Mouse (Mus musculus): ENCODE results near the gene Gm2663. TPM values are rescaled to one million over a fixed set of nuclear protein-coding genes. Genes with fewer than 3 reads are reported as not detected.
"Not testable (repeated sequence)": the region's sequence is repeated elsewhere in the genome, so short reads cannot be mapped to it uniquely, and the experiment has no call there.

Gm2663 gene
- total and polyA plus RNA-seq, 2 experiments from 2014 or later: 0.25 TPM; not detected in 1

DNA sequence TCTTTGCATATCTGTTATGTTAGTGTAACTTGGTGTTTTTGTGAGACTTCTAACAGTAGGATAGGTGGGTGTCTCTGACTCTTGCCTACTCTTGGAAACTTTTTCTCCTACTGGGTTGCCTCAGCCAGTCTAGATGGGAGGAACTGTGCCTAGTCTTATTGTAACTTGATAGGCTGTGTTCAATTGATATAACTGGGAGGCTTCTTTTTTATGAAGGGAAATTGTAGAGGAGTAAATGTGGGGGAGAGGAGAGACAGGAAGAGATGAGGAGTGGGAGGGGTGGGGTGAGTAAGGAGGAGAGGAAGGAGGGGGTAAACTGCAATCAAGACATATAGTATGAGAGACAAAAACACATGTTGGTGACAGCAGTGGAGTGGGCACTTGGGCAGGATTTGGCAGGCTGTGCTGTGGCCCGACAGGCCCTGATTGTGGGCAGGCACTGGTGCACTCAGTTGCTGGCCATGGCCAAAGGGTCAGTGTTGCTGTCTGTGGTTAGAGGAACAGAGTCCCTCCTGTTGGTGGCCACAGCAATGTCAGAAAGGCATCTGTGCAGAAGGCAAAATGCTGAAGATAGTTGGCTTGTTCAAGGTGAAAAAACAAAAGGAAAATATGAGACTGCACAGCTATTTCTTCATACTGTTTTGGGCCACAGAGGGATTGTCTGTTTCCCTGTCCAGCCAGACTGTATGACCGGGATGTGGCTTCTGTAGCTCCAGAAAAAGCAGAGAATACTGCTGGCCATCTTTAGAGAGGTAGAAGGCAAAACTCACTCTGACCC is 26.8 kb upstream of the Gm2663 start:
- DNase-seq (ENCODE audit: low spot score) (no peak), ATAC-seq (ENCODE audit: low FRiP score) (no peak)
- WGBS: 80% methylated on average over 2 of the region's 2 CpGs
- Histone ChIP-seq H3K36me3 (ENCODE audit: insufficient read depth, low read length) (no peaks in the 10 kb centered on the region), H3K4me2 (ENCODE audit: low read depth, low read length, poor library complexity, severe bottlenecking) (no peak overlapping the region), H3K27ac (ENCODE audit: low read depth, low read length) (no peak overlapping the region), H3K27me3 (ENCODE audit: insufficient read depth, low read length) (no peaks in the 10 kb centered on the region), H3K9ac (replicated peaks; ENCODE audit: low read length, poor library complexity, severe bottlenecking) (no peak overlapping the region), H3K4me3 (ENCODE audit: low read depth, low read length) (no peak overlapping the region), H3K9me3 (ENCODE audit: low read length) (no peaks in the 10 kb centered on the region), H3K4me1 (ENCODE audit: insufficient read depth, low read length) (no peaks in the 10 kb centered on the region)
- TF ChIP-seq CTCF (IDR thresholded peaks at IDR 0.05): no peak

DNA sequence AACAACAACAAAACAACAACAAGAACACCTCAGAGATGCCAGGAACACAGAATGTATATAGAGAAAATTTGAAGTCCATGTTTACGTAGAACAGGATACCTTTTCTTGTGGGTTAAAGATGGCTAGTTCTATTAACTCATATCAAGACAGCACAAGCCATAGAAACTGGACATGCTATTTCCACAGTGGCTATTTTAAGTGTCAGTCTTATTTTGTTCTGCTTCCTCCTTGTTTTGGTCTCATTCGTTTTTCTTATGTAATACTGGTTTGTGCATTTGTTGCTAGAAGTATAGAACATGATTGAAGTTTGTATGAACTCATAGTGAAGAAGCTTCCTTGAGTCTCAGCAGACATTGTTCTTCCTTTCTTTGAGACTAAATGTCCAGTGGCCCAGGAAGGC is 19.9 kb upstream of the Gm2663 start:
- 76% methylated on average over 2 of the region's 2 CpGs for WGBS
- Histone ChIP-seq H3K4me2 (ENCODE audit: low read depth, low read length, poor library complexity, severe bottlenecking) (no peak overlapping the region), H3K9ac (replicated peaks; ENCODE audit: low read length, poor library complexity, severe bottlenecking) (no peak overlapping the region), H3K4me1 (ENCODE audit: insufficient read depth, low read length) (no peaks in the 10 kb centered on the region), H3K27me3 (ENCODE audit: insufficient read depth, low read length) (no peaks in the 10 kb centered on the region), H3K27ac (ENCODE audit: low read depth, low read length) (no peak overlapping the region), H3K36me3 (ENCODE audit: insufficient read depth, low read length) (no peaks in the 10 kb centered on the region), H3K9me3 (ENCODE audit: low read length) (no peaks in the 10 kb centered on the region), H3K4me3 (ENCODE audit: low read depth, low read length) (no peak overlapping the region)
- ATAC-seq (ENCODE audit: low FRiP score) (no peak), DNase-seq (ENCODE audit: low spot score) (no peak)
- no peak for TF ChIP-seq CTCF (IDR thresholded peaks at IDR 0.05)

DNA sequence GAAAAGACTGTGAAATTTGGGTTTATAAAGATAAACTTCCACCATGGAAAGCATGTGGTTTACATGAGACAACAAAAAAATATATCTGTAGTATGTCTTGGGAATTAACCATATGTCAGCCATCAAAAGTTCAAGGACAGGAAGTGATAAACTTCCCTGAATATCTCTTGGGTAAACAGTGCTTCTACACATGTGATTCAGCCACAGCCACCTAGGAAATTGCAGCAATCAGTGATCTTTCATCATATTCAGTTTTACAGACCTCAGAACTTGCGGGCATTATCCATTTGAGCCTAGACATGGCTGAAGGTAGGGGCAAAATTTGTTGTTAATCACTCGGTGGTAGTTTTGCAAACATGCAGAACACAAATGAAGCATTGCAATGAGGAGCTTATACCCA is 19.4 kb upstream of the Gm2663 start:
- Histone ChIP-seq H3K9ac (replicated peaks; ENCODE audit: low read length, poor library complexity, severe bottlenecking) (no peak overlapping the region), H3K4me3 (ENCODE audit: low read depth, low read length) (no peak overlapping the region), H3K4me1 (ENCODE audit: insufficient read depth, low read length) (no peaks in the 10 kb centered on the region), H3K27ac (ENCODE audit: low read depth, low read length) (no peak overlapping the region), H3K9me3 (ENCODE audit: low read length) (no peaks in the 10 kb centered on the region), H3K4me2 (ENCODE audit: low read depth, low read length, poor library complexity, severe bottlenecking) (no peak overlapping the region), H3K27me3 (ENCODE audit: insufficient read depth, low read length) (no peaks in the 10 kb centered on the region), H3K36me3 (ENCODE audit: insufficient read depth, low read length) (no peaks in the 10 kb centered on the region)
- no peak for DNase-seq (ENCODE audit: low spot score)
- no peak for TF ChIP-seq CTCF (IDR thresholded peaks at IDR 0.05)
- no peak for ATAC-seq (ENCODE audit: low FRiP score)
- 85% methylated on average over 2 of the region's 2 CpGs for WGBS

DNA sequence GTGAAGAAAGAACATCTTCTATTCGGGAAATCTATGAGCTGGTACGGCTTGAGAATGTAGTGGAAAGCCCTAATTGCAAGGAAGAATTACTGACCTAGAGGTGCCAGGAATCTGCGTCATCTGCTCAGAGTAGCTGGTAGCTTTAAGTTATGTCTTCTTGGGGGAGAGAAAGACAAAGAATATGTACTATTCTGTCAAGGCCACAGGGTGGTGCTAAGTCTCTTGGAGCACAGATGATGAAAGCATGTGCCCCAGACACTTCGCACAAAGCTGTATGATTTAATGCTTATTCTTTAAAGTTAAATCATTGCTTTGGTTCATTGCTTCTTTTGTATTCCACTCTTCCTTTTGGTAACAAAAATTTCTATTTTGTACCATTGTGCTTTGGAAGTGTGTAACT is 15.8 kb upstream of the Gm2663 start:
- Histone ChIP-seq H3K27ac (ENCODE audit: low read depth, low read length) (no peak overlapping the region), H3K9me3 (ENCODE audit: low read length) (no peaks in the 10 kb centered on the region), H3K9ac (replicated peaks; ENCODE audit: low read length, poor library complexity, severe bottlenecking) (no peak overlapping the region), H3K36me3 (ENCODE audit: insufficient read depth, low read length) (no peaks in the 10 kb centered on the region), H3K4me1 (ENCODE audit: insufficient read depth, low read length) (no peaks in the 10 kb centered on the region), H3K4me2 (ENCODE audit: low read depth, low read length, poor library complexity, severe bottlenecking) (no peak overlapping the region), H3K27me3 (ENCODE audit: insufficient read depth, low read length) (no peaks in the 10 kb centered on the region), H3K4me3 (ENCODE audit: low read depth, low read length) (no peak overlapping the region)
- 0 out of 2 replicates have a peak, but pooled peaks have one; percentile 19 for TF ChIP-seq CTCF (IDR thresholded peaks at IDR 0.05)
- DNase-seq (ENCODE audit: low spot score): peak; percentile 2
- WGBS: 61% methylated on average over 4 of the region's 4 CpGs
- ATAC-seq (ENCODE audit: low FRiP score): no peak

DNA sequence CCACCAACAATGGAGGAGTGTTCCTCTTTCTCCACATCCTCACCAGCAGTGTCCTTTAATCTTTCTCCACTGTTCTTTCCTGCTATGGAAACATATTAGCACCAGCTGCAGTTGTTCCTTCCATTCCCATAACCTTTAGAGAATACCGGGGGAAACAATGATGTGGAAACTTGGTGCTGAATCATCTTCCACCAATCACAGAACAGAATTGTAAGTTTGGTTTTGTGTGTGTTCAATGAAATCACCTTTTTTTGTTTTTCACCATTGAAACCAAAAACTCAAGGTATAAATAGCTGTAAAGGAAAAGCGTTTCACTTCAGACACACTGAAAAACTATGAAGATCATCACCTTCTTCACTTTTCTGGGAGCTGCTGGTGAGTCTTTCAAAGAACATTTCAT is 34.8 kb downstream of the Gm2663 start, which contains the start of gene 1810009J06Rik:
1810009J06Rik (plus strand) TSS at position 301 of the 400 bp plus-strand sequence.
- whole genome bisulfite sequencing: 94% methylated on average over 2 of the region's 2 CpGs
- not testable (repeated sequence) for H3K9me3 ChIP-seq (ENCODE audit: low read length)

DNA sequence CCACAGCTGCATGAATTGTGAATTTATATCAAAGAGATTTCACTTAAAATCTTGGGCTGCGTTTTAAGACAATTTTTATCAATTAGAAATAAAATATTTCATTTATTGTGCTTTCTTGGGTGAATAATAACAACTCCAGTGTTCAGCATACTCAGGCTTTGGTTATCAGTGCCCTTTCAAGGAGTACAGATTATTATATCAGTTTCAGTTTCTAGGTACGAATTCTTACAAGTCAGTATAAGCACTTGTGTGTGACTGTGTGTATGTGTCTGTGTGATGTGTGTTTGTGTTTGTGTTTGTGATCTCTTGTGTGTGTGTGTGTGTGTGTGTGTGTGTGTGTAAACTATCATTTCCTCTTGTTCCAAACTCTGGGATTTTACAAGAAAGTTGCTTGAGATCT is 45.6 kb downstream of the Gm2663 start:
- Histone ChIP-seq H3K27me3 (ENCODE audit: insufficient read depth, low read length) (no peaks in the 10 kb centered on the region), H3K27ac (ENCODE audit: low read depth, low read length) (no peak overlapping the region), H3K9ac (replicated peaks; ENCODE audit: low read length, poor library complexity, severe bottlenecking) (no peak overlapping the region), H3K4me1 (ENCODE audit: insufficient read depth, low read length) (no peaks in the 10 kb centered on the region), H3K9me3 (ENCODE audit: low read length) (no peaks in the 10 kb centered on the region), H3K4me2 (ENCODE audit: low read depth, low read length, poor library complexity, severe bottlenecking) (no peak overlapping the region), H3K4me3 (ENCODE audit: low read depth, low read length) (no peak overlapping the region), H3K36me3 (ENCODE audit: insufficient read depth, low read length) (no peaks in the 10 kb centered on the region)
- ATAC-seq (ENCODE audit: low FRiP score) (no peak), DNase-seq (ENCODE audit: low spot score) (no peak)
- no peak for TF ChIP-seq CTCF (IDR thresholded peaks at IDR 0.05)
- 66% methylated on average over 2 of the region's 2 CpGs for WGBS

More for the DNA sequence above, 34.8 kb downstream of the Gm2663 start, which contains the start of gene 1810009J06Rik:
- not testable (repeated sequence) for H3K4me2 ChIP-seq (ENCODE audit: low read depth, low read length, poor library complexity, severe bottlenecking); H3K27me3 ChIP-seq (ENCODE audit: insufficient read depth, low read length); ATAC-seq (ENCODE audit: low FRiP score); H3K4me3 ChIP-seq (ENCODE audit: low read depth, low read length); H3K27ac ChIP-seq (ENCODE audit: low read depth, low read length); H3K9ac ChIP-seq (replicated peaks; ENCODE audit: low read length, poor library complexity, severe bottlenecking); H3K4me1 ChIP-seq (ENCODE audit: insufficient read depth, low read length); DNase-seq (ENCODE audit: low spot score); H3K36me3 ChIP-seq (ENCODE audit: insufficient read depth, low read length)
